Mouse (Mus musculus): Measurements from ENCODE around the gene Pax7. TPM values are rescaled to one million over a fixed set of nuclear protein-coding genes. Genes with fewer than 3 reads are reported as not detected.

Pax7 gene
- polyA plus RNA-seq (2012; rRNA removed; ENCODE audit: low replicate concordance), result not detected in 2 replicates

GRCm38 (mm10) chr4:139833036-139833634 lies at the start of gene Pax7:
Pax7 (minus strand) TSS chr4:139833528.

Other genes starting within 250 kb of the Pax7 start
- gene Gm21969, start 230.3 kb downstream of the Pax7 start, polyA plus RNA-seq (2012; rRNA removed; ENCODE audit: low replicate concordance), result 0.03 TPM in 1 of 2 replicates, not detected in the other
- 74.5 and 92.0 TPM in 2 replicates for gene Aldh4a1, start 210.7 kb downstream of the Pax7 start, polyA plus RNA-seq (2012; rRNA removed; ENCODE audit: low replicate concordance)
- not detected in 2 replicates for gene Tas1r2, start 180.0 kb downstream of the Pax7 start, polyA plus RNA-seq (2012; rRNA removed; ENCODE audit: low replicate concordance)
- gene Klhdc7a, start 134.5 kb upstream of the Pax7 start, polyA plus RNA-seq (2012; rRNA removed; ENCODE audit: low replicate concordance), result 32.9 and 78.9 TPM in 2 replicates